Mouse (Mus musculus) yolk sac, embryonic 10.5 days (tissue): ENCODE results near the gene Glis3.
A peak's percentile ranks its signal among the peaks of the same experiment; 100 is the strongest.

ENCODE experiments used
- DNase-seq: peaks from one replicate; pipeline ENCODE4 v3.0.0-alpha.2; 2017; ENCODE audit warnings: low spot score

Gene Glis3

DNA sequence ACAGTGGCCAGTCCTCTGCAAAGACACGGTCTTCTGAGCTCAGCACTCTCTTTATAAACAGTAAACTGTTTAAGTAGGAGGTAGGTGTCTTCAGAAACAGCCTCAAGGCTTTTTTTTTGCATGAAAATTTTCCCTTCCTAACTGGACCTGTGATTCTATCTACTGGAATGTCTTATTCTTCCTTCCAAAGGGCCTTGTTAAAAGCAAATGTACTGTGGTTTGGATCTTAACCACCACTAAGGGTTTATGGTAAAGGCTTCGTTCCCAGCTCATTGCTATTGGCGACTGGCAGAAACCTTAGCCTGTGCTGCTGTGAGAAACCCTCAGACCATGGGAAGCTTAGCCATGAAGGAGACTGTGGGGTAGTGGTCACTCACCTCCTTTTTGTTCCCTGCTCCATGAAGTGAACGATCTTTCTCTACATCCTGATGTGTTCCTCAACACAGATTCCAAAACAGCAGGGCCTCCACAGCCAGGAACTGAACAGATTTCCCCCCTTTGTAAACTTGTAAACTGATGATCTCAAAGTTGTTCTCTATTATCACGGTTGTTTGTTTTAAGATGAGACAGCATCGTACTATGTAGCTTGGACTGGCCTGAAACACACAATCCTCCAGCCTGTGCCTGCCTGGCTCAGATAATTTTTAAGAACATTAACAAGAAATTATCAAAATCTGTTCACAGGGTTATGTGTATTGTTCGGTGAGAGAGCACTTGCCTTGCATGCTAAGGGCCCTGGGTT, 88.0 kb downstream of the Glis3 start:
- no peak for DNase-seq

DNA sequence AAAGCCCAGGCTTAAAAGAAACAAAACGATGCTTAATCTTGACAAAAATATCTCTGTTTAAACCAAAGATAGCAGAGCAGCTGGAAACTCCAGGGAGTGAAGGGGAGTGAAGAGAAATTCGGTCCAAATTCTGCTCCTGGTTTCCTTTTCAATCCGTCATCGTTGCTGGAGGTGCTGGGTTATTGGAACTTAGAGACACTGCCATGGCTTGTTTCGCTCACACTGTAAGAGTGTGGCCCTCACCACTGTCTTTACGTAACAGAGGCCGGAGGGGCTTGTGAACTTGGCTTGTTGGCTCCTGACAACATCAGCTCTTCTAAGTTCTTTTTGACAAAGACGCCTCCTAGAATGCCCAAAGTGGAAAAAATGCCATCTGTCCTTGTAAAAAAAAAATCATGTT, 99.4 kb downstream of the Glis3 start:
- DNase-seq, result no peak

- no peak for DNase-seq
Observed at GRCm38 (mm10) chr19:28579724-28580375, 100.0 kb downstream of the Glis3 start.

DNA sequence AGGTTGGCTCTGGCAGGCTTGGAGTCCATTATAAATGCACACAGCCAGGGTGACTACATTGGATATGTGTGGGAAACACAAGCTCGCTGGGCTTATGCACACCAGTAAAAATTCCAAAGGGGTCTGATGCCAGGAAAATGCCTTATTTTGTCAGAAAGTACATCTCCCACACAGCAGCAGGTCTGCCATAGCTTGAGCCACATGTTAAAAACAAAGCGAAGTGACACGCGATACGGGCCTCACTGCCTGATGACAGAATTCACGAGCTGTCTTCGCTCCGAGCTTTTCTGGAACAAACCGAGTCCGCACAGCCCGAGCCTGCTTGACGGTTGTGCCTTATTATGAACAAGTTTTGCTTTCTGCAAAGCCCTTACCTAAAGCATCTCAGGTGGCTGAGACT, 102.9 kb downstream of the Glis3 start:
- DNase-seq, result no peak

DNA sequence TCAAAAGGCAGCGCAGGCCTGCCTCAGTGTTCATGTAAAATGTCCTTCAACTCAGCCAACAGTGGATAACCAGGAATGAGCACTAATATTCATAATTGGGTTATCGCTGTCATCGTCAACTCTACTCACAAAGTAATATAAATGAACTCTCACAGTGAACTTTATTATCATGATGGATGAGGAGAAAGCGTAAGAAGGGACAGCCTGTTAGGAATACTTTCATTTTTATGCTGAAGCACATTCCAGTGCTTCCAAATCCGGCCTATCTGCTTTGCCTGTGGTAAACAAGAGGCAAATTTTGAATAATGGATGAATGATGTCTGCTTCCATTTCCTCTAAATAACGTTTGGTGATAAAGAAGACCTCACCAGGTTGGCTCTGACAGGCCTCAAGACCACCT, 103.3 kb downstream of the Glis3 start:
- DNase-seq, result no peak

DNA sequence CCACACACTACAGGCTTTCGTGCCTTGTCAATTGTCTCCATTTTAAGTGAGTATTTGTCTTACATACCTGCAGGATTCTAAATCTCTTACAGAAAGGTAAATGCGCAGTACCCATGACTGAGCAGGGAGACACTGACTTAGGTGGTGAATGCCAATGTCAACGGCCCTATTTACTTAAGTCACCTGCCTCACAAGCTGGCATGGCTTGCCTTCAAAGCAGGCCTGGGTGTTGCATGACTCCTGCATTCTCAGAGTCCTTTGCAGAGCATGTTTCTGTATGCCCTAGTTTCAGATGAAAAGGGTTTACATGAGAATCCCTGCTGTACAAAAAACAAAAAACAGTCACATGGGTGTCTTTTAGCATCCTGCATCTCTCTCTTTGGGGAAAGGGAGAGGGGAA, 106.2 kb downstream of the Glis3 start:
- no peak for DNase-seq

DNA sequence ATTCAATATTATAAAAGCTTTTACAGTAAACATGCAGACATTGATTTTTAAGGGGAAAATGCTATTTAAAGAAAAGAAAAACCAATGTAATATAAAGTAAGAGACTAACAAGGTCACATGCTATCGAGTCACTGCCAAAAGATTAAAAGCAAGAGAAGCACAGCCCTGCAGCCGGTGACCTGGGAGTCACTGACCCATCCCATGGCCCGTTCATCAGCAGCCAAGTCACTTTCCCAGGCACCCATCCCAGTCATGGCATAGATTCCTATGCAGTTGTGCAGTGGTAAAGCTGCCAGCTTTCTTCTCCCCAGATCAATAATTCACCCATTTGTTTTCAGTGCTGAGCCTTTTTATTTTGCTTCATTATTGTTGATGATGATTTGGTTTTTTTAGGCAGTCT, 110.0 kb downstream of the Glis3 start:
- no peak for DNase-seq

- DNase-seq, result no peak
Observed at GRCm38 (mm10) chr19:28567100-28567499, 112.8 kb downstream of the Glis3 start.

- no peak for DNase-seq
Observed at GRCm38 (mm10) chr19:28566554-28566953, 113.3 kb downstream of the Glis3 start.

DNA sequence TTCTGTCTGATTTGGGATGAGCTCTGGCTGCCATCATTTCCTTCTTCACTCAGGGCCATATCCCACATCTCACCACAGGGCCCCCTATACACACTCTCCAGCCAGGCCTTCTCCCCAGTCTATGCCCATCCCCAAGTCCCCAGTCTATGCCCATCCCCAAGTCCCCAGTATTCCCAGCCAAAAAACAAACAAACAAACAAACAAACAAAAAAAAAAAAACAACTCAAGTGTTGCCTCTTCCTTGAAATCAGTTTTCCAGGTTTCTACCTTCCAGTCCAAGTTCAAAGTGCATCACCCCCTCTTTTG, 118.2 kb downstream of the Glis3 start:
- DNase-seq, result no peak

GRCm38 (mm10) chr19:28560801-28561696, 118.8 kb downstream of the Glis3 start:
- peak; percentile 39 for DNase-seq

GRCm38 (mm10) chr19:28559836-28560235, 120.0 kb downstream of the Glis3 start:
- DNase-seq, result peak; percentile 41

- peak; percentile 25 for DNase-seq
Observed at GRCm38 (mm10) chr19:28559400-28559799, 120.5 kb downstream of the Glis3 start.

DNA sequence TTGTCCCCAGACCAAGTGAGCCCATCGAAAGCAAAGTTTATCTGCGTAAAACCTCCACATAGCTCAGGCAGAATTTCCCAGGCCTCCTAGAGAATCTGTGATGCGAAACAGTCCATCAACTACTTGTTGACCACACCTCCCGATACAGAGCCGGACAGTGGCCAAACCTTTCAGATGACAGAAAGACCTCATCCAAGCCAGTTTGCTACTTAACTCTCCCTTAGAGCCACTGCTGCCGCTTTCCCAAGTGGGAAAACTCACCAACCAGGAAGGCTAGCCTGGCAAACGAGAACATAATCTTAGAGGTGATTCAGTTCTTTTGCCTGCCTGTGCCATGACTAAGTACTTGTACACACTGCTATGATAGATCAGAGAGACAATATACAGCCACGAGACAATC, 121.2 kb downstream of the Glis3 start:
- DNase-seq, result no peak

DNA sequence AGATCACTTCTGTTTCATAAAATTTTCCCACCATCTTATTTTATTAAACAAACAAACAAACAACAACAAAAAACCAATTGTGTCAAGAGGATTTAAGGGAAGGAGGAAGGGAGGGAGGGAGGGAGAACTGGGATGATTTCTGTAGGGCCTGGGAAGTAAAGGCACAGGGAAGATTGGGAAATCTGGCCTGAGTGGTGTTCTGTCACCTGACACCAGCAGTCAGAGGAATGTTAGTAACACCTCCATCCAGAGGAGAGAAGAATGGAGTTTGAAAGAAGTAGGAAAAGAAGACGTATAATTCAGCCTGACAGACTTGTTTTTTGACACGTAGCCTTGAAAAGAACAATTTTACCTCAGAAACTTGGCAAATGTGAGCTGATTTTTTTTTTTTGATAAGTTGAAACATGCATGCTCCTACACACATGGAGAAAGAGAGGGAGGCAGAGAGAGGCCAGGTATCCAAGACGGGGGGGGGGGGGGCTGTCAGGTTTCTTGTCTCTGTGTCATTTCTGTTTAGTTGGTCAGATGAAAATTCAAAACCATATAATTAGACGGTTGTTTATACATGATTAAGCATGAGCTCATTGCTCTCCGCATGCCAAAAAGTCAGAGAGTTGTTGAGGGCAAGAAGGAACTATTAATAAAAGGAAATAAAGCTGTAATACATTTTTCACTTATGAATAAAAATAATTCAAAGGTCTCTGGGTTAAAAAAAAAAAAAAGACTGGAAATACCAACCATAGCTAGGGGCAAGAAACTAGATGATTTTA, 122.1 kb downstream of the Glis3 start:
- no peak for DNase-seq

DNA sequence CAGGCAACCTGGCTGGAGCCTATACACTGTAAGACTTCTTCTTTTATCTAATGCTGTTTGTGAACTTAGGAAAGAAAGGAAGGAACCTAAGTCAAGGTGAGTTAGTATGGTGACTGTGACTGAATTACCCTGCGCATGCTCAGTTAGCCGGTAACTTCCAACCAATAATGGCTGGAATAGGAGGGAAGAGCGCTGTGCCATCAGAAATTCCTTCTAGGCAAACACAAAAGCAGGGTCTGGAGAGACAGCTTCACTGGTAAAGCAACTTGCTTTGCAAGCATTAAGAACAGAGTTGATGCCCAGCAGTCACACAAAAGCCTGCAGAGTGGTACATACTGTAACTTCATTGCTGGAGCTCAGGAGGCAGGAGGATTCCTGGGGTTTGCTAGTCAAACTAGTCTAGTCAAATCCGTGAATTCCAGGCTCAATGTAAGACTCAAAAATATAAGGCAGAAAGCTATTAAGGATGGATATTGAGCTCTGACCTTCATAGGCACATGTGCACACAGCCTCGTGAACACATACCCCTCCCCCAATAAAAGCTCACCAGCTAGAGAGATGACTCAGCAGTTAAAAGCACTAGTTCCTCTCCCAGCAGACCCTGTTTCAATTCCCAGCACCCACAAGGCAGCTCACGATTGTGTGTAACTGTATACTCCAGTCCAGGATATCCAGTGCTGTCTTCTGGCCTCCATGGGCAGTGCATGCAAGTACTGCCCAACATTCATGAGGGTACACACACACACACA, 124.5 kb downstream of the Glis3 start:
- no peak for DNase-seq

GRCm38 (mm10) chr19:28550611-28551010, 129.3 kb downstream of the Glis3 start:
- no peak for DNase-seq

GRCm38 (mm10) chr19:28546933-28547332, 132.9 kb downstream of the Glis3 start:
- no peak for DNase-seq

DNA sequence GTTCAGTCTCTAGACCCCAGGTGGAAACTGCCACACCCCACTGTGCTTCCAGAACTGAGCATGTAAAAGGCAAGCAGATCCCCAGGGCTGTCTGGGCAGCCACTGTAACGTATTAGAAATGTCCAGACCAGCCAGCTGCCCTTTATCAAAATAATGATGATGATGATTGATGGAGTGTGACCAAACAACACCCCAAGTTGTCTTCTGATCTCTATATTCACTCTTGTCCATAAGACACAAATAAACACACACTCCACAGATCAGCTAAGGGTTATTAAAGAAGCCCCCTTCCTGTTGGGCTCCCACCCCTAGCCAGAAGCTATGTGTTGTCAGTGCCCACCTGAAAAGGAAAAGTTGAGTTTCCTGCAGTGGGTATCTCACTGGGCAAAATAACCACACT, 134.4 kb downstream of the Glis3 start:
- no peak for DNase-seq

DNA sequence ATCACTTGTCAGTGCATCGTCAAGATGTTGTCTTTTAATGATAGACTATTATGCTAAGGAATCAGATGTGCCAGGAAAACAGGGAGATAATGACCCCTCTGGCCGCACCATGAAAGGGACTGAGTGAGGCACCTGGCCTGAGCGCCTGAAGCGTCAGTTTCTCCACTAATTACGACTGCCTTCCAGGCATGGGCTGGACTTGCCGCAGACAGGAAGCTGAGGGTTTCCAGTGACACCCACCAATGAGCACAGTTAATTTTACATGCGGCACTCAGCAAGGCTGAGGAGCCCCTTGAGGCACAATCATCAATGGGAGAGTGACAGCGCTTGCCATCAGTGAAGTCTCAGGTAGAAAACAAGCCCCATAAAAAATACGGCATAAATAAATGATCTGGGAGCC, 141.1 kb downstream of the Glis3 start:
- no peak for DNase-seq

DNA sequence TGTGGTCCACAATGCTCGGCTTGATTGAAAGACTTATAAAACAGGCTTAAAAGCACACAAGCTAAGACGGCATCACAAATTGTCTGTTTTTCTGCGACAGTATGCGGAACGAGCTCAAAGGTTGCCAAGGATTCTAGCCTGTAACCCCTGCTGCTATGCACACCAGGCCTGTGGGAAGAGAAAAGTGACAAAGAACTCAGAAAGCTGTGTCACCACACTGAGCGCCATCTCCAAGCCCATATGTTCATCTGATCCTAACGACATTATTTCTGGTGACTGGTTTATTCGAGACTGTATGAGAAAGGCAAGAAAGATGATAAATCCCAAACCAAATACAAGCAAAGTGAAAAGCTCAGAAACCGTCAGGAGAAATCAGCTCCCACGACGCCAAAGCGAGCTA, 144.9 kb downstream of the Glis3 start:
- no peak for DNase-seq

DNA sequence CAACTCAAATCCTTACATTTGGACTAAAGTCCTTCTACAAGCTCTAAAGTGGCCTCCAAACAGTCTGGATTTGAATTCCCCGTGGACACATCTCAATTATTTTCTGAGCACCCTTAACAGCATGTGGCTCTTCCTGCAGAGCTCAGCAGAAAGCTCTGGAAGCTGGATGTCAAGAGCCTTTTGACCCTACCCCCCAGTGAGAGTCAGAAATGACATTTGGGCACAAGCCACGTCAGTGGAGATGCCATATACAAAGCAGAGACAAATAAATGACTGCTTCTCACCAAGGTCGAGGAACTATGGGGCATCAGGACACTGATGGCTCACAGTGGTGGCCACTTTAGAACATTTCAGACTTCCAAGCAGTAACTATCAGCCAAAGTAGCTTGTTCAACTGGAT, 146.3 kb downstream of the Glis3 start:
- DNase-seq, result no peak
